Mouse (Mus musculus): ENCODE data around the gene Fut2. TPM values are rescaled to one million over a fixed set of nuclear protein-coding genes. Genes with fewer than 3 reads are reported as not detected.

Gene Fut2
- total and polyA plus RNA-seq, 2 experiments from 2014 or later = 0.15 TPM; not detected in 1

DNA sequence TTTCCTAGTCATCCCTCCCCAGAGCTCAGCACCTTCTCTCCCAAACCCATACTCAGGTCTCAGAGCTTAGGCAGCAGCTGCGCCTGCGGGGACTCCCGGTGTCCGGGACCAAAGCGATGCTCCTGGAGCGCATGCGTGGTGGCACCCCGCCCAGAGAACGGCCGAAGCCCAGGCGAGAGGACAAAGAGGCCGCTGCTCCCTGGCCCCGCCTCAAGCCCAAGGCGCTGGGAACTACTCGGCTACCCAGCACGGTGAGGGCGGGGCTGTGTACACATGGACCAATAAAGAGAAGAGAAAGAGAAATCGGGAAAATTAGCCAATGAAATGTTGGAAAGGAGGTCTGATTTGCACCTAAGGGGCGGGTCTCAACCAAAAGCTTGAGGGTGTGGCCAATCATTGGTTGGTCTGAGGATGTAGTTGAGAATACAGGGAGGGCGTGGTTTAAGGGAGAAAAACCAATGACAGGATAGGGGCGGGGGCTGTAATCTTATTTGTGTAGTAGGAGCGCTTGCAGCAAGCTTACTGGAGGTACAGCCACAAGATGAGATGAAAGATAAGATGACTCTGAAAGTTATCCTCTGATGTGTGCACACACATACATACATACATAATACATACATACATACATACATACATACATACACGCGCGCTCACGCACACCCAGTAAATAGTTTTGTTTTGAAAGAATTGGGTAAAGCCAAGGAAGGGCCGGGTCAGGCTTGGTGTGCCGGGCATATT, 22.6 kb downstream of the Fut2 start:
- TF ChIP-seq CTCF (IDR thresholded peaks at IDR 0.05; ENCODE audit: low read depth) = no peak
- Histone ChIP-seq H3K36me3 (ENCODE audit: insufficient read depth, low read length) (no peaks in the 10 kb centered on the region), H3K4me1 (ENCODE audit: insufficient read depth, low read length) (peaks cover 17% of the 10 kb centered on the region; the same call in 1 of the 2 replicates), H3K4me2 (ENCODE audit: low read depth, low read length) (peak overlapping the region; percentile 78), H3K27ac (peak overlapping the region; percentile 87), H3K27me3 (ENCODE audit: insufficient read depth, low read length) (no peaks in the 10 kb centered on the region), H3K9me3 (ENCODE audit: low read length) (no peaks in the 10 kb centered on the region), H3K9ac (replicated peaks; ENCODE audit: low read length) (peak overlapping the region; percentile 67), H3K4me3 (ENCODE audit: low read length) (peak overlapping the region; percentile 36)
- DNase-seq (ENCODE audit: low spot score) = peak; percentile 98
- peak; percentile 94 for ATAC-seq
- WGBS = 3% methylated on average over 28 of the region's 28 CpGs

DNA sequence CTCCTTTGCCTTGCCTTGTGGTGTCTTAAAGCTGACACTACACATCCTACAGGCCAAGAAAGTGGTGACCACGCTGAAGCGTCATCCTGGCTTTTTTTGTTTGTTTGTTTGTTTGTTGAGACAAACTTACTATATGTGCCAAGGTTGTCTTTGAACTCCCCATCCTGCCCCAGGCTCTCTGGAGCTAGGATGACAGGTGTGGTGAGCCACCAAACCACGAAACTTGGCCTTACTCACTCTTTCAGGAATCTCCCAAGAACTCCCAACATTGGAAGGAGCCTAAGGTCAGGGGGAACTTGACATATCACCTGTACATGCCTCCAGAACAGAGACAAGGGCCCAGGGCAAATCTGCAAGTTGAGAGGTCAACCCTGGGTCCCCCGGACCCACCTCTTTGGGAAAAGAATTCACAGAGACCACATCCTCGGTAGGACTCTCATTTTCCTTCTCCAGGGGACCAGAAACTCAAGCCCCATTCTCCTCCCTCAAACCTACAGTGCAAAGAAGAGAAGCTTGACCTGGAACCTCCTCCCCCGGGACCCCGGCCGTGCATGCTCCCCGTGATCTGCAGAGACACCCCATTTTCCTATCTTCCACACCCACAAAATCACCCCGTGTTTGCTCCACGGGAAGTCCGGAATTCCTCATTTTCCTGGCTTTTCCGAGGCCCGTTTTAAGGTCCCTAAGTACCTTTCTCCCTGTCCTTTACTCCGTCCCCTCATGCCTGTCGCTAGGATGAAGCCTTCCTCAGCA, 23.5 kb downstream of the Fut2 start:
- no peaks in the 10 kb centered on the region for H3K36me3 ChIP-seq (ENCODE audit: insufficient read depth, low read length)
- H3K9me3 ChIP-seq (ENCODE audit: low read length) = no peaks in the 10 kb centered on the region
- peak overlapping the region; percentile 78 for H3K4me2 ChIP-seq (ENCODE audit: low read depth, low read length)
- WGBS = 35% methylated on average over 16 of the region's 16 CpGs
- peaks cover 22% of the 10 kb centered on the region; the same call in 1 of the 2 replicates for H3K4me1 ChIP-seq (ENCODE audit: insufficient read depth, low read length)
- no peak for DNase-seq (ENCODE audit: low spot score)
- peak overlapping the region; percentile 87 for H3K27ac ChIP-seq
- peak overlapping the region; percentile 67 for H3K9ac ChIP-seq (replicated peaks; ENCODE audit: low read length)
- no peak for TF ChIP-seq CTCF (IDR thresholded peaks at IDR 0.05; ENCODE audit: low read depth)
- H3K4me3 ChIP-seq (ENCODE audit: low read length) = peak overlapping the region; percentile 36
- H3K27me3 ChIP-seq (ENCODE audit: insufficient read depth, low read length) = no peaks in the 10 kb centered on the region
- ATAC-seq = no peak

DNA sequence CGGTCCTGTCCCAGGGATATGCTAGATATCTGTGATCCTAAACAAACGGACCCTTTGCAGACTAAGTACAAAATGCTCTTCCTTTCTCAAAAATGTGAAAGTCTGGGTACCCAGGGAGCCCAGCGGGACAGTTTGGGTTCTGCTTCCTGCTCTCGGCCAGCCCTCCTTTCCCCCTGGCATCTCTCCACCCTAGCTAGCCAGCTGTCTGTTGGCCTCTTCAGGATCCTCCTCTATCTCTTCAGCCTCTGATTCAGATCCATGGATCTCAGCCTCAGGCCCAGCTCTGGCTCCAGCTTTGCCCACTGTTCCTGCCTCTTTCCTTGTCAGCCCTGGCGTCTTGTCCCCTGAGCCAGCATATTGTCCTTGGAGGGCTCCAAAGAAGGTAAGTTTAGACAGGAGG, 24.1 kb downstream of the Fut2 start:
- no peak overlapping the region for H3K9ac ChIP-seq (replicated peaks; ENCODE audit: low read length)
- 73% methylated on average over 5 of the region's 5 CpGs for WGBS
- no peaks in the 10 kb centered on the region for H3K27me3 ChIP-seq (ENCODE audit: insufficient read depth, low read length)
- no peak for DNase-seq (ENCODE audit: low spot score)
- H3K27ac ChIP-seq = peak overlapping the region; percentile 1; the same call in 1 of the 2 replicates
- no peaks in the 10 kb centered on the region for H3K36me3 ChIP-seq (ENCODE audit: insufficient read depth, low read length)
- peak overlapping the region; percentile 78; the same call in 1 of the 2 replicates for H3K4me2 ChIP-seq (ENCODE audit: low read depth, low read length)
- ATAC-seq = no peak
- no peak overlapping the region for H3K4me3 ChIP-seq (ENCODE audit: low read length)
- TF ChIP-seq CTCF (IDR thresholded peaks at IDR 0.05; ENCODE audit: low read depth) = no peak
- peaks cover 22% of the 10 kb centered on the region; the same call in 1 of the 2 replicates for H3K4me1 ChIP-seq (ENCODE audit: insufficient read depth, low read length)
- H3K9me3 ChIP-seq (ENCODE audit: low read length) = no peaks in the 10 kb centered on the region

GRCm38 (mm10) chr7:45641391-45642040, 24.7 kb downstream of the Fut2 start:
- DNase-seq (ENCODE audit: low spot score) = peak; percentile 63
- Histone ChIP-seq H3K9me3 (ENCODE audit: low read length) (no peaks in the 10 kb centered on the region), H3K36me3 (ENCODE audit: insufficient read depth, low read length) (no peaks in the 10 kb centered on the region), H3K27ac (peak overlapping the region; percentile 1; the same call in 1 of the 2 replicates), H3K27me3 (ENCODE audit: insufficient read depth, low read length) (no peaks in the 10 kb centered on the region), H3K4me1 (ENCODE audit: insufficient read depth, low read length) (peaks cover 22% of the 10 kb centered on the region; the same call in 1 of the 2 replicates), H3K4me3 (ENCODE audit: low read length) (0 out of 2 replicates have a peak overlapping the region, but pooled peaks have one; percentile 4), H3K9ac (replicated peaks; ENCODE audit: low read length) (no peak overlapping the region), H3K4me2 (ENCODE audit: low read depth, low read length) (peak overlapping the region; percentile 78; the same call in 1 of the 2 replicates)
- ATAC-seq = no peak
- 42% methylated on average over 17 of the region's 17 CpGs for WGBS
- no peak for TF ChIP-seq CTCF (IDR thresholded peaks at IDR 0.05; ENCODE audit: low read depth)

GRCm38 (mm10) chr7:45640191-45640957, 25.8 kb downstream of the Fut2 start:
- no peaks in the 10 kb centered on the region for H3K36me3 ChIP-seq (ENCODE audit: insufficient read depth, low read length)
- H3K9me3 ChIP-seq (ENCODE audit: low read length) = no peaks in the 10 kb centered on the region
- no peak overlapping the region for H3K27ac ChIP-seq
- no peak overlapping the region for H3K4me3 ChIP-seq (ENCODE audit: low read length)
- WGBS = 72% methylated on average over 19 of the region's 19 CpGs
- ATAC-seq (no peak), DNase-seq (ENCODE audit: low spot score) (no peak)
- no peak overlapping the region for H3K4me2 ChIP-seq (ENCODE audit: low read depth, low read length)
- H3K9ac ChIP-seq (replicated peaks; ENCODE audit: low read length) = no peak overlapping the region
- no peak for TF ChIP-seq CTCF (IDR thresholded peaks at IDR 0.05; ENCODE audit: low read depth)
- H3K27me3 ChIP-seq (ENCODE audit: insufficient read depth, low read length) = no peaks in the 10 kb centered on the region
- H3K4me1 ChIP-seq (ENCODE audit: insufficient read depth, low read length) = peaks cover 22% of the 10 kb centered on the region; the same call in 1 of the 2 replicates

GRCm38 (mm10) chr7:45639561-45640027, 26.6 kb downstream of the Fut2 start, which contains the start of gene Mamstr:
TSS of gene Mamstr (plus strand) at chr7:45639977.
- Histone ChIP-seq H3K9me3 (ENCODE audit: low read length) (no peaks in the 10 kb centered on the region), H3K36me3 (ENCODE audit: insufficient read depth, low read length) (no peaks in the 10 kb centered on the region), H3K4me1 (ENCODE audit: insufficient read depth, low read length) (peaks cover 22% of the 10 kb centered on the region; the same call in 1 of the 2 replicates), H3K4me2 (ENCODE audit: low read depth, low read length) (no peak within 1 kb of the TSS), H3K27me3 (ENCODE audit: insufficient read depth, low read length) (no peaks in the 10 kb centered on the region), H3K4me3 (ENCODE audit: low read length) (no peak within 1 kb of the TSS), H3K9ac (replicated peaks; ENCODE audit: low read length) (no peak within 1 kb of the TSS), H3K27ac (no peak within 1 kb of the TSS)
- ATAC-seq = no peak
- no peak for TF ChIP-seq CTCF (IDR thresholded peaks at IDR 0.05; ENCODE audit: low read depth)
- WGBS = 27% methylated on average over 19 of the region's 19 CpGs
- no peak for DNase-seq (ENCODE audit: low spot score)
